ENCODE assay signal across 9 mouse cellular contexts in genomic region chr17:25077771-25078372, GRCm38 (mm10). TPM values are rescaled to one million over a fixed set of nuclear protein-coding genes. Genes with fewer than 3 reads are reported as not detected.
DNase-seq lines count a peak whose midpoint lies in the region; ATAC-seq and TF ChIP-seq lines count a peak whose summit lies in the region.
"Had no signal": no experiment of that assay in that cellular context is flagged by ENCODE, and none has a peak within 500 bp of the region (broad histone marks: within the 10 kb centered on the region; RNA-seq: fewer than 3 reads in every experiment).

No protein-coding gene starts in this region.

- DNase-seq in left cerebral cortex, adult 2 months (ENCODE audit: extremely low spot score in 1 of 2, low spot score in 2 of 2): peak; percentile 37 to 43
- no peak for DNase-seq in left cerebral cortex, adult 11 months (ENCODE audit: low spot score)
- peak; percentile 56 to 68 for DNase-seq in cerebellum, adult 18-20 months
- peak; percentile 68 for DNase-seq in gastrocnemius, postnatal 25 days
- DNase-seq in left cerebral cortex, postnatal 4 days: peak; percentile 90
- DNase-seq in thymus, postnatal 36 days: no peak

- peak overlapping the region; percentile 82 for H3K27ac ChIP-seq in left cerebral cortex, adult 2 months
- peak overlapping the region; percentile 62 for H3K27ac ChIP-seq in intestine, embryonic 16.5 days (ENCODE audit: low read length)
- H3K27ac ChIP-seq in midbrain, embryonic 13.5 days: peak overlapping the region; percentile 48

- peaks cover 25% of the 10 kb centered on the region for H3K4me1 ChIP-seq in intestine, embryonic 16.5 days (ENCODE audit: control insufficient read depth, insufficient read depth, low read length)
- 0 out of 2 replicates have a peak, but pooled peaks cover 4% of the 10 kb centered on the region for H3K4me1 ChIP-seq in midbrain, embryonic 13.5 days (replicated peaks)

- TF ChIP-seq CTCF in left cerebral cortex, adult 2 months (IDR thresholded peaks at IDR 0.05): no peak

- H3K9ac ChIP-seq in intestine, embryonic 16.5 days (ENCODE audit: low read depth, low read length): peak overlapping the region; percentile 56
- H3K9ac ChIP-seq in midbrain, embryonic 13.5 days (replicated peaks): no peak overlapping the region

- peak overlapping the region; percentile 29 for H3K4me3 ChIP-seq in left cerebral cortex, adult 2 months
- H3K4me3 ChIP-seq in intestine, embryonic 16.5 days (ENCODE audit: low read length): peak overlapping the region; percentile 43
- H3K4me3 ChIP-seq in midbrain, embryonic 13.5 days (replicated peaks): no peak overlapping the region

- intact Hi-C loops in left cerebral cortex, adult 2 months (cut with DNase I): no loop called here
- intact Hi-C loops in left cerebral cortex, postnatal 4 days (cut with DNase I): no loop called here

- no peak for ATAC-seq in intestine, embryonic 16.5 days
- ATAC-seq in midbrain, embryonic 13.5 days: peak; percentile 76

- no peaks in the 10 kb centered on the region for H3K9me3 ChIP-seq in intestine, embryonic 16.5 days (ENCODE audit: control insufficient read depth, low read length)
- no peaks in the 10 kb centered on the region for H3K9me3 ChIP-seq in midbrain, embryonic 13.5 days

- WGBS in intestine, embryonic 16.5 days: 58% methylated on average over 13 of the region's 13 CpGs
- WGBS in midbrain, embryonic 13.5 days: 74% methylated on average over 13 of the region's 13 CpGs

- H3K27me3 ChIP-seq in intestine, embryonic 16.5 days (replicated peaks; ENCODE audit: control insufficient read depth, insufficient read depth, low read length): no peaks in the 10 kb centered on the region
- H3K27me3 ChIP-seq in midbrain, embryonic 13.5 days: no peaks in the 10 kb centered on the region
- H3K27me3 ChIP-seq: CH12.LX had no signal

- H3K36me3 ChIP-seq in intestine, embryonic 16.5 days (ENCODE audit: control insufficient read depth, insufficient read depth, low read length): no peaks in the 10 kb centered on the region
- peaks cover 24% of the 10 kb centered on the region for H3K36me3 ChIP-seq in midbrain, embryonic 13.5 days

- peak overlapping the region; percentile 45 for H3K4me2 ChIP-seq in intestine, embryonic 16.5 days (ENCODE audit: low read depth, low read length)
- H3K4me2 ChIP-seq in midbrain, embryonic 13.5 days (replicated peaks): 0 out of 2 replicates have a peak overlapping the region, but pooled peaks have one; percentile 1

RNA-seq across cellular contexts. Expression of gene Tmem204, which starts 5.5 kb away (rescaled TPM):
- total RNA-seq in left cerebral cortex, adult 2 months (2021): 10 to 100 TPM in 1 of 2 experiments, 1 to 10 TPM in 1; 9.5 to 11.1 TPM
- 10 to 100 TPM in 1 of 2 experiments, 1 to 10 TPM in 1; 9.4 to 11.0 TPM for total RNA-seq in gastrocnemius, postnatal 25 days (2021)
- polyA plus RNA-seq in intestine, embryonic 16.5 days (2015; fragmentation: Nextera tagmentation; extraction: Ambion mirVana): 22.2 and 25.8 TPM in 2 replicates
- total RNA-seq in left cerebral cortex, postnatal 4 days (2021): 1 to 10 TPM; 5.4 to 6.7 TPM
- 9.4 and 10.8 TPM in 2 replicates for polyA plus RNA-seq in midbrain, embryonic 13.5 days (2015; fragmentation: Nextera tagmentation; extraction: Ambion mirVana)
- total RNA-seq: CH12.LX had no signal

RNA-seq across cellular contexts. Expression of gene Telo2, which starts 37.9 kb away (rescaled TPM):
- total RNA-seq in left cerebral cortex, adult 2 months (2021): 10 to 100 TPM; 25.8 to 30.7 TPM
- 1 to 10 TPM; 5.8 to 5.9 TPM for total RNA-seq in gastrocnemius, postnatal 25 days (2021)
- 32.1 and 32.3 TPM in 2 replicates for polyA plus RNA-seq in intestine, embryonic 16.5 days (2015; fragmentation: Nextera tagmentation; extraction: Ambion mirVana)
- total RNA-seq in left cerebral cortex, postnatal 4 days (2021): 10 to 100 TPM; 58.3 to 59.3 TPM
- polyA plus RNA-seq in midbrain, embryonic 13.5 days (2015; fragmentation: Nextera tagmentation; extraction: Ambion mirVana): 45.3 and 48.0 TPM in 2 replicates

RNA-seq across cellular contexts. Expression of gene Ptx4, which starts 42.7 kb away (rescaled TPM):
- total RNA-seq in left cerebral cortex, adult 2 months (2021): under 1 TPM; 0.33 to 0.63 TPM
- 1 to 10 TPM; 4.4 to 6.6 TPM for total RNA-seq in gastrocnemius, postnatal 25 days (2021)
- 0.20 and 0.24 TPM in 2 replicates for polyA plus RNA-seq in intestine, embryonic 16.5 days (2015; fragmentation: Nextera tagmentation; extraction: Ambion mirVana)
- total RNA-seq in left cerebral cortex, postnatal 4 days (2021): under 1 TPM; 0.32 to 0.34 TPM
- polyA plus RNA-seq in midbrain, embryonic 13.5 days (2015; fragmentation: Nextera tagmentation; extraction: Ambion mirVana): not detected in 2 replicates
- total RNA-seq: CH12.LX had no signal

RNA-seq across cellular contexts. Expression of gene Clcn7, which starts 55.3 kb away (rescaled TPM):
- 10 to 100 TPM; 48.5 to 53.9 TPM for total RNA-seq in left cerebral cortex, adult 2 months (2021)
- 10 to 100 TPM; 11.7 to 13.1 TPM for total RNA-seq in gastrocnemius, postnatal 25 days (2021)
- polyA plus RNA-seq in intestine, embryonic 16.5 days (2015; fragmentation: Nextera tagmentation; extraction: Ambion mirVana): 21.8 and 23.5 TPM in 2 replicates
- 10 to 100 TPM; 40.9 to 42.5 TPM for total RNA-seq in left cerebral cortex, postnatal 4 days (2021)
- polyA plus RNA-seq in midbrain, embryonic 13.5 days (2015; fragmentation: Nextera tagmentation; extraction: Ambion mirVana): 29.1 and 29.7 TPM in 2 replicates

Comparison
In these comparisons a context has a peak if more than half of its experiments do, and no peak if none do; other contexts are left out.
1. DNase-seq: peak in left cerebral cortex, adult 2 months (2 of 2), cerebellum, adult 18-20 months (2 of 2), gastrocnemius, postnatal 25 days (single experiment) and left cerebral cortex, postnatal 4 days (single experiment); none in left cerebral cortex, adult 11 months (single experiment) and thymus, postnatal 36 days (0 of 2).
2. Peak in every context shown above with its lines, with median percentiles within 50 percentile points of each other: H3K27ac ChIP-seq.